Mouse (Mus musculus) stomach, embryonic 14.5 days (tissue): ENCODE measurements around the gene Med20. TPM values are rescaled to one million over a fixed set of nuclear protein-coding genes. Genes with fewer than 3 reads are reported as not detected.
"Not testable (repeated sequence)": the region's sequence is repeated elsewhere in the genome, so short reads cannot be mapped to it uniquely, and the experiment has no call there.

Source experiments
- ATAC-seq: fragments of 200-750 bp; cut with Nextera tagmentation; 2 replicates; pipeline ENCODE4 v1.8.0; 2017; ENCODE audit warnings: low read depth, moderate TSS enrichment; ENCODE audit not compliant: insufficient number of reproducible peaks, insufficient read depth, low FRiP score
- H3K27ac ChIP-seq: fragments of 300-500 bp; sonication (generic); 2 replicates; pipeline ENCODE4 v1.5.1; 2014; ENCODE audit warnings: mild to moderate bottlenecking, low read length, moderate library complexity, mixed read lengths
- H3K27me3 ChIP-seq: fragments of 300-500 bp; sonication (generic); 2 replicates; pipeline ENCODE4 v1.6.1; 2014; ENCODE audit warnings: low read length, control low read depth, mixed read lengths; ENCODE audit not compliant: control insufficient read depth, insufficient read depth
- H3K36me3 ChIP-seq: fragments of 300-500 bp; sonication (generic); 2 replicates; pipeline ENCODE4 v1.6.1; 2014; ENCODE audit warnings: mild to moderate bottlenecking, control low read depth, low read length, moderate library complexity, mixed read lengths; ENCODE audit not compliant: control insufficient read depth, insufficient read depth
- H3K4me1 ChIP-seq: fragments of 300-500 bp; sonication (generic); 2 replicates; pipeline ENCODE4 v1.6.1; 2014; ENCODE audit warnings: low read length, control low read depth, mixed read lengths; ENCODE audit not compliant: control insufficient read depth, insufficient read depth
- H3K4me2 ChIP-seq: fragments of 300-500 bp; sonication (generic); replicated peaks from 2 replicates; pipeline ENCODE4 v1.6.1; 2014; ENCODE audit warnings: low read depth, low read length, control low read depth
- H3K4me3 ChIP-seq: fragments of 300-500 bp; sonication (generic); 2 replicates; pipeline ENCODE4 v1.5.1; 2014; ENCODE audit warnings: low read depth, low read length, control low read depth
- H3K9ac ChIP-seq: fragments of 300-500 bp; sonication (generic); replicated peaks from 2 replicates; pipeline ENCODE4 v1.6.1; 2014; ENCODE audit warnings: low read depth, mild to moderate bottlenecking, control low read depth, low read length, moderate library complexity, mixed read lengths
- H3K9me3 ChIP-seq: fragments of 300-500 bp; sonication (generic); 2 replicates; pipeline ENCODE4 v1.6.1; 2016; ENCODE audit warnings: low read depth, low read length, control low read depth; ENCODE audit not compliant: control insufficient read depth
- WGBS: fragments of 180-500 bp; shearing (Covaris S2); extraction: QIAGEN DNeasy Blood & Tissue Kit; methylation state at CpG from one replicate; pipeline ENCODE4 v1.1.7; 2014; 5-methylcytosine and 5-hydroxymethylcytosine counted together
- polyA plus RNA-seq: library from polyadenylated mRNA; unstranded; fragments of >200 nt; fragmentation: Nextera tagmentation; extraction: Ambion mirVana; gene quantifications from 2 replicates; pipeline ENCODE4 v1.2.1, GENCODE M21; 2014

Gene Med20
- polyA plus RNA-seq, 1 experiment from 2014 or later, result 47.1 TPM

GRCm38 (mm10) chr17:47642992-47643391, 31.6 kb downstream of the Med20 start:
- no peak overlapping the region for H3K9ac ChIP-seq
- H3K4me2 ChIP-seq, result no peak overlapping the region
- H3K9me3 ChIP-seq, result no peaks in the 10 kb centered on the region
- H3K27ac ChIP-seq, result no peak overlapping the region
- H3K27me3 ChIP-seq, result no peaks in the 10 kb centered on the region
- no peak overlapping the region for H3K4me3 ChIP-seq
- ATAC-seq, result no peak
- H3K4me1 ChIP-seq, result no peaks in the 10 kb centered on the region
- no peaks in the 10 kb centered on the region for H3K36me3 ChIP-seq
- WGBS, result 74% methylated on average over 2 of the region's 2 CpGs

GRCm38 (mm10) chr17:47646683-47647082, 35.3 kb downstream of the Med20 start:
- 80% methylated on average over 1 of the region's 1 CpGs for WGBS
- Histone ChIP-seq H3K4me2 (no peak overlapping the region), H3K36me3 (no peaks in the 10 kb centered on the region), H3K27me3 (no peaks in the 10 kb centered on the region), H3K4me3 (no peak overlapping the region), H3K9ac (no peak overlapping the region), H3K27ac (no peak overlapping the region), H3K4me1 (no peaks in the 10 kb centered on the region), H3K9me3 (no peaks in the 10 kb centered on the region)
- no peak for ATAC-seq

GRCm38 (mm10) chr17:47648966-47649365, 37.6 kb downstream of the Med20 start:
- Histone ChIP-seq H3K27me3 (no peaks in the 10 kb centered on the region), H3K9me3 (no peaks in the 10 kb centered on the region), H3K4me3 (no peak overlapping the region), H3K4me2 (no peak overlapping the region), H3K27ac (no peak overlapping the region), H3K36me3 (no peaks in the 10 kb centered on the region), H3K4me1 (no peaks in the 10 kb centered on the region), H3K9ac (no peak overlapping the region)
- WGBS, result 63% methylated on average over 4 of the region's 4 CpGs
- ATAC-seq, result no peak

- no peak overlapping the region for H3K9ac ChIP-seq
- ATAC-seq, result no peak
- no peak overlapping the region for H3K4me3 ChIP-seq
- no peak overlapping the region for H3K4me2 ChIP-seq
- H3K9me3 ChIP-seq, result no peaks in the 10 kb centered on the region
- no peaks in the 10 kb centered on the region for H3K36me3 ChIP-seq
- H3K4me1 ChIP-seq, result no peaks in the 10 kb centered on the region
- H3K27me3 ChIP-seq, result no peaks in the 10 kb centered on the region
- no peak overlapping the region for H3K27ac ChIP-seq
- 84% methylated on average over 2 of the region's 2 CpGs for WGBS
These were observed 40.6 kb downstream of the Med20 start for GRCm38 (mm10) chr17:47651953-47652352.

- not testable (repeated sequence) for H3K9me3 ChIP-seq, H3K27me3 ChIP-seq, H3K4me1 ChIP-seq, H3K4me3 ChIP-seq, H3K36me3 ChIP-seq, H3K4me2 ChIP-seq, H3K27ac ChIP-seq, ATAC-seq, H3K9ac ChIP-seq
- WGBS, result 95% methylated on average over 8 of the region's 8 CpGs
These were observed 43.0 kb downstream of the Med20 start for GRCm38 (mm10) chr17:47654346-47654745.

- ATAC-seq, result no peak
- Histone ChIP-seq H3K9ac (no peak overlapping the region), H3K4me3 (no peak overlapping the region), H3K9me3 (no peaks in the 10 kb centered on the region), H3K27ac (no peak overlapping the region), H3K36me3 (no peaks in the 10 kb centered on the region), H3K4me1 (no peaks in the 10 kb centered on the region), H3K27me3 (no peaks in the 10 kb centered on the region), H3K4me2 (no peak overlapping the region)
- 63% methylated on average over 5 of the region's 5 CpGs for WGBS
These were observed 44.3 kb downstream of the Med20 start for GRCm38 (mm10) chr17:47655697-47656096.

- Histone ChIP-seq H3K27me3 (no peaks in the 10 kb centered on the region), H3K4me3 (no peak overlapping the region), H3K36me3 (no peaks in the 10 kb centered on the region), H3K4me2 (no peak overlapping the region), H3K9me3 (no peaks in the 10 kb centered on the region), H3K9ac (no peak overlapping the region), H3K4me1 (no peaks in the 10 kb centered on the region), H3K27ac (no peak overlapping the region)
- no peak for ATAC-seq
- 83% methylated on average over 4 of the region's 4 CpGs for WGBS
These were observed 46.5 kb downstream of the Med20 start for GRCm38 (mm10) chr17:47657901-47658300.

- Histone ChIP-seq H3K4me2 (no peak overlapping the region), H3K27ac (no peak overlapping the region), H3K4me1 (no peaks in the 10 kb centered on the region), H3K9ac (no peak overlapping the region), H3K4me3 (no peak overlapping the region), H3K9me3 (no peaks in the 10 kb centered on the region), H3K36me3 (no peaks in the 10 kb centered on the region; the same call in 1 of the 2 replicates), H3K27me3 (no peaks in the 10 kb centered on the region)
- no peak for ATAC-seq
- WGBS, result 90% methylated on average over 3 of the region's 3 CpGs
These were observed 47.4 kb downstream of the Med20 start for GRCm38 (mm10) chr17:47658741-47659243.

- 69% methylated on average over 9 of the region's 9 CpGs for WGBS
- H3K9me3 ChIP-seq, result no peaks in the 10 kb centered on the region
- no peaks in the 10 kb centered on the region; the same call in 1 of the 2 replicates for H3K36me3 ChIP-seq
- no peaks in the 10 kb centered on the region for H3K4me1 ChIP-seq
- H3K4me2 ChIP-seq, result no peak overlapping the region
- H3K9ac ChIP-seq, result no peak overlapping the region
- H3K27me3 ChIP-seq, result no peaks in the 10 kb centered on the region
- ATAC-seq, result no peak
- H3K4me3 ChIP-seq, result no peak overlapping the region
- no peak overlapping the region for H3K27ac ChIP-seq
These were observed 51.8 kb downstream of the Med20 start for GRCm38 (mm10) chr17:47663009-47663713.
